Mouse (Mus musculus) layer of hippocampus, adult 2 months (tissue): ENCODE data around the gene Slc12a4. TPM values are rescaled to one million over a fixed set of nuclear protein-coding genes. Genes with fewer than 3 reads are reported as not detected.
"Not testable (repeated sequence)": the region's sequence is repeated elsewhere in the genome, so short reads cannot be mapped to it uniquely, and the experiment has no call there.

Source experiments
- DNase-seq, 2 experiments: peaks; one replicate each; pipeline ENCODE4 v3.0.0; 2022; ENCODE audit warnings: low spot score in 2 of 2
- H3K27ac ChIP-seq: fragments of 200-600 bp; 2 replicates; pipeline ENCODE4 v1.8.1; 2022
- H3K4me3 ChIP-seq: fragments of 200-600 bp; 2 replicates; pipeline ENCODE4 v1.8.1; 2022; ENCODE audit warnings: mild to moderate bottlenecking
- CTCF ChIP-seq: fragments of 200-600 bp; conservative IDR thresholded peaks from 2 replicates; pipeline ENCODE4 v1.8.1; 2022; ENCODE audit warnings: antibody characterized with exemption, mild to moderate bottlenecking, moderate library complexity
- total RNA-seq, 2 experiments: library from RNA; stranded (reverse); gene quantifications; 2 replicates each; pipeline ENCODE4 v1.2.3; 2021

Gene Slc12a4
- total RNA-seq, 2 experiments from 2014 or later, result 19.4 to 26.6 TPM

- no peak for TF ChIP-seq CTCF
- DNase-seq, result no peak
- Histone ChIP-seq H3K4me3 (no peak overlapping the region), H3K27ac (no peak overlapping the region)
Measured at GRCm38 (mm10) chr8:105992499-105992898, 26.6 kb upstream of the Slc12a4 start.

- no peak for DNase-seq
- no peak overlapping the region for H3K27ac ChIP-seq
- no peak for TF ChIP-seq CTCF
- H3K4me3 ChIP-seq, result no peak overlapping the region
Measured at GRCm38 (mm10) chr8:105991546-105991945, 25.6 kb upstream of the Slc12a4 start.

- Histone ChIP-seq H3K4me3 (no peak within 1 kb of the TSS), H3K27ac (no peak within 1 kb of the TSS)
- peak; percentile 55 to 84 for DNase-seq
- TF ChIP-seq CTCF, result peak; percentile 91
Measured at GRCm38 (mm10) chr8:105990856-105991387, 25.0 kb upstream of the Slc12a4 start, which contains the start of gene Dus2. Gene Dus2, plus strand, starts transcription at chr8:105991337.

- Histone ChIP-seq H3K27ac (no peak overlapping the region), H3K4me3 (no peak overlapping the region)
- DNase-seq, result no peak
- no peak for TF ChIP-seq CTCF
Measured at GRCm38 (mm10) chr8:105988546-105988945, 22.6 kb upstream of the Slc12a4 start.

- H3K4me3 ChIP-seq, DNase-seq: not testable (repeated sequence)
Measured at GRCm38 (mm10) chr8:105983406-105983805, 17.5 kb upstream of the Slc12a4 start.

GRCm38 (mm10) chr8:105981146-105981545 is 15.2 kb upstream of the Slc12a4 start:
- DNase-seq, result no peak
- TF ChIP-seq CTCF, result peak; percentile 62
- Histone ChIP-seq H3K27ac (no peak overlapping the region), H3K4me3 (no peak overlapping the region)

More at GRCm38 (mm10) chr8:105983406-105983805, 17.5 kb upstream of the Slc12a4 start:
- H3K27ac ChIP-seq, result not testable (repeated sequence)

- no peak for DNase-seq
- TF ChIP-seq CTCF, result no peak
- H3K4me3 ChIP-seq, result no peak within 1 kb of the TSS
- H3K27ac ChIP-seq, result no peak within 1 kb of the TSS
Measured at GRCm38 (mm10) chr8:105979325-105979724, 13.4 kb upstream of the Slc12a4 start, which contains the start of gene Dpep3. Gene Dpep3, minus strand, starts transcription at chr8:105979429.

GRCm38 (mm10) chr8:105975363-105975762 is 9.5 kb upstream of the Slc12a4 start:
- no peak for DNase-seq
- no peak overlapping the region for H3K27ac ChIP-seq
- no peak overlapping the region for H3K4me3 ChIP-seq
- no peak for TF ChIP-seq CTCF

GRCm38 (mm10) chr8:105971019-105971720 is 5.3 kb upstream of the Slc12a4 start:
- H3K4me3 ChIP-seq, result no peak overlapping the region
- no peak for TF ChIP-seq CTCF
- no peak for DNase-seq
- no peak overlapping the region for H3K27ac ChIP-seq

- DNase-seq, result no peak
- no peak for TF ChIP-seq CTCF
Measured at GRCm38 (mm10) chr8:105969367-105969766, 3.5 kb upstream of the Slc12a4 start.

GRCm38 (mm10) chr8:105966692-105967311 is 905 bp upstream of the Slc12a4 start:
- no peak for TF ChIP-seq CTCF
- H3K4me3 ChIP-seq, result peak overlapping the region; percentile 62
- DNase-seq, result no peak
- no peak overlapping the region for H3K27ac ChIP-seq

More at GRCm38 (mm10) chr8:105969367-105969766, 3.5 kb upstream of the Slc12a4 start:
- H3K27ac ChIP-seq, result no peak overlapping the region
- no peak overlapping the region for H3K4me3 ChIP-seq

- H3K27ac ChIP-seq, result peak overlapping the region; percentile 85
- peak overlapping the region; percentile 62 for H3K4me3 ChIP-seq
- no peak for DNase-seq
- TF ChIP-seq CTCF, result no peak
Measured at GRCm38 (mm10) chr8:105965266-105965904, 512 bp downstream of the Slc12a4 start.

GRCm38 (mm10) chr8:105964506-105965265 is 1.2 kb downstream of the Slc12a4 start:
- Histone ChIP-seq H3K4me3 (peak overlapping the region; percentile 62), H3K27ac (no peak overlapping the region)
- TF ChIP-seq CTCF, result no peak
- no peak for DNase-seq
